Mouse (Mus musculus) C2C12 (cell line): ENCODE results near the gene Grik3. TPM values are rescaled to one million over a fixed set of nuclear protein-coding genes. Genes with fewer than 3 reads are reported as not detected.

Experiments
- H3K27me3 ChIP-seq: one replicate; pipeline ENCODE4 v1.6.1; 2011; ENCODE audit not compliant: control insufficient read depth, insufficient read depth, insufficient read length
- H3K36me3 ChIP-seq: one replicate; pipeline ENCODE4 v1.6.1; 2011; ENCODE audit not compliant: control insufficient read depth, insufficient read depth
- H3K4me3 ChIP-seq: one replicate; pipeline ENCODE4 v1.5.1; 2011; ENCODE audit warnings: mild to moderate bottlenecking, control low read depth; ENCODE audit not compliant: poor library complexity, insufficient read depth, severe bottlenecking
- H3K79me2 ChIP-seq: one replicate; pipeline ENCODE4 v1.6.1; 2011; ENCODE audit not compliant: control insufficient read depth, insufficient read depth
- H3K79me3 ChIP-seq: one replicate; pipeline ENCODE4 v1.6.1; 2011; ENCODE audit warnings: low read depth, control low read depth
- H3ac ChIP-seq: one replicate; pipeline ENCODE3; 2011; ENCODE audit warnings: low read depth; ENCODE audit not compliant: control insufficient read depth, insufficient read length
- CEBPB ChIP-seq: IDR thresholded peaks from one replicate; pipeline ENCODE4 v1.6.1; 2011; ENCODE audit warnings: low read depth, mild to moderate bottlenecking, control low read depth, moderate library complexity
- CTCF ChIP-seq: IDR thresholded peaks from one replicate; pipeline ENCODE4 v1.5.1; 2011; ENCODE audit not compliant: control insufficient read depth, insufficient read depth, insufficient read length
- FOSL1 ChIP-seq: IDR thresholded peaks from one replicate; pipeline ENCODE4 v1.8.0; 2011; ENCODE audit warnings: mild to moderate bottlenecking, low read length; ENCODE audit not compliant: poor library complexity, insufficient read depth, severe bottlenecking
- MAX ChIP-seq: IDR thresholded peaks from one replicate; pipeline ENCODE4 v1.6.1; 2011; ENCODE audit warnings: mild to moderate bottlenecking, control low read depth
- MYOD1 ChIP-seq: IDR thresholded peaks from one replicate; pipeline ENCODE4 v1.6.1; 2011; ENCODE audit warnings: low read depth; ENCODE audit not compliant: control insufficient read depth, insufficient read length
- MYOG ChIP-seq: IDR thresholded peaks from one replicate; pipeline ENCODE4 v1.6.1; 2011; ENCODE audit not compliant: control insufficient read depth, insufficient read length; ENCODE audit errors: extremely low read depth
- USF1 ChIP-seq: IDR thresholded peaks from one replicate; pipeline ENCODE4 v1.6.1; 2011; ENCODE audit warnings: low read depth, mild to moderate bottlenecking, control low read depth, moderate library complexity
- microRNA-seq: library from miRNA; unstranded; fragments of <30 nt; microRNA quantifications from one replicate; pipeline ENCODE4, GENCODE M21; 2019; ENCODE audit warnings: borderline microRNAs expressed
- polyA plus RNA-seq: library from polyadenylated mRNA; unstranded; fragments of >200 nt; fragmentation: generic; extraction: Trizol; gene quantifications from one replicate; pipeline ENCODE4 v1.2.1, GENCODE M21; 2012; ENCODE audit warnings: missing spikeins

Grik3 gene
- polyA plus RNA-seq, 1 experiment, result 0.01 TPM

DNA sequence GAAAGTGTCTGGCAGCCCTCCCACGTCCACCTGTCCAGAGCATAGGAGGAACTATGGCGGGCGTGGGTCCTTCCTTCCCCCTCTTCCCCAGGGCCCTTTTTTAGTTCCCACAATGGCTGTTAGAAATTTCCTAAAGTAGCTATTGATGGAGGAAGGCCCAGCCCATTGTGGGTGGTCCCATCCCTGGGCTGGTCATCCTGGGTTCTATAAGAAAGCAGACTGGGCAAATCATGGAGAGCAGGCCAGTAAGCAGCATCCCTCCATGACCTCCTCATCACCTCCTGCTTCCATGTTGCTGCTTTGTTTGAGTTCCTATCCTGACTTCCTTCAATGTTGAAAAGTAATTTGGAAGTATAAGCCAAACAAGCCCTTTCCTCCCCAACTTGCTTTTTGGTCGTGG lies 269.8 kb downstream of the Grik3 start:
- Histone ChIP-seq H3K36me3 (no peaks in the 10 kb centered on the region), H3K79me3 (no peaks in the 10 kb centered on the region), H3ac (no peak overlapping the region), H3K4me3 (no peak overlapping the region), H3K79me2 (no peaks in the 10 kb centered on the region), H3K27me3 (no peaks in the 10 kb centered on the region)
- no peak for TF ChIP-seq CEBPB
- TF ChIP-seq FOSL1, result no peak
- TF ChIP-seq MYOG, result no peak
- TF ChIP-seq USF1, result no peak
- no peak for TF ChIP-seq MYOD1
- TF ChIP-seq CTCF, result no peak
- no peak for TF ChIP-seq MAX

DNA sequence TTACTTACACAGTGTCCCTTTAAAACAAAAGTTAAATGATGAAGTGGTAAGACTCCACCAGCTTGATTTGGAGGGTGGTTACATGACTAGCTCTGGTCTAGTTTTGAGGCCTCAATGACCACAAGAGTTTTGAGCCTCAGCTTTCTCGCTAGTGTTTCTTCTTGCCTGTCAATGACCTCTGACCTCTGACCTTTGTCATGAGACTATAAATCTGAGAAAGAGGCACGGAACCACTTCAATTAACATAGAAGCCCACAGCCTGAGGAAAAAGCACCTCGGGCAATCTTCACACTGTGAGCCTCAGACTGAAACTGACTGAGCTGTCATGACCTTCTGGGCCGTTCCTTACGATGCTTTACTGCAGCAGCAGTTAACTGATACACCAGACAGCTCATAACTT lies 272.6 kb downstream of the Grik3 start:
- Histone ChIP-seq H3K79me2 (no peaks in the 10 kb centered on the region), H3ac (no peak overlapping the region), H3K27me3 (no peaks in the 10 kb centered on the region), H3K79me3 (no peaks in the 10 kb centered on the region), H3K36me3 (no peaks in the 10 kb centered on the region), H3K4me3 (no peak overlapping the region)
- TF ChIP-seq CEBPB (no peak), MYOG (no peak), FOSL1 (no peak), CTCF (no peak), MYOD1 (no peak), USF1 (no peak), MAX (no peak)

Small RNA genes within 50 kb of the gene (microRNA-seq; reads per million reads assigned to microRNA genes)
- gene Mir692-2, result not detected
